Mouse (Mus musculus): ENCODE data around the gene Smg7. TPM values are rescaled to one million over a fixed set of nuclear protein-coding genes. Genes with fewer than 3 reads are reported as not detected.

Smg7 gene
- 42.9 and 45.2 TPM in 2 replicates for polyA plus RNA-seq (2014; fragmentation: Nextera tagmentation; extraction: Ambion mirVana)

DNA sequence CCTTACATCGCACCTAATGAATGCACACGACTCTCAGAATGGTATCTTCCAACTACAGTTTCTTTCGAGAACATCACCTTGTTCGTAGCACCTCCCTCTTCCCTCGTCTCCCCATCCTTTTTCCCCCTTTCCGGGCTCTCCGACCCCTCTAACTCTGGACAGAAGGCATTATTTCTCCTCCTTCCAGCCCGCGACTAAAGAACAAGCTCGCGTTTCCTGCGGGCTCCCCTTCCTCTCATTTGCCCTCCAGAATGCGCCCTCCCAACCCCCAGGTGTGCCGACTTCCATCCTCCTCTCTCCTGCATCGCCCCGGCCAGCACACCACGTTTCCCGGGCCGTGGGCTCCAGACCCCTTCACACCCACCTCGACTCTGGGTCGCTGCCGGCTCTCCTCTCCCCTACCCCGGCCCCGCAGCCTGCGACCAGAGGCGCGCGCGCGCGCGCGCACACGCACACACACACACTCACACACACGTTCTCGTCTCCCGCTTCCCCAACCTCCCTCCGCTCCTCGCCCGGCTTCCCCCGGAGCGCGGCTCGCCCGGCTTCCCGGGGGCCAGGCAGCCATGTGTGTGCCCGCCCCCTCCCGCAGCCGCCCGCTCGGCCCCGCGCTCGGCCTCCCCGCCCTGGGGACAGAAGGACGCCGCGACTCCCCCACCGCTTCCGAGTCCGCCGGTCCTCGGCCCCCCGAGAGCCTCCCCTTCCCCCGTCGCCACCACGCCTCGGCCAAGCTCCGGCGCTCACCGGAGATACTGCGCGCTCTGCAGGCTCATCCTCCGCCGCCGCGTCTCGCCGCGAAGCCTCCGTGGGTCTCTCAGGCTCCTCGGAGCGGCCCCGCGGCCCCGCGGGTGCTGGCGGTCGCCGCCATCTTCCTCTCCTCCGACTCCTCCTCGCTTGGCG lies at the start of gene Smg7:
Smg7 (minus strand) TSS at position 882 of the 900 bp plus-strand sequence.
- DNase-seq (ENCODE audit: low spot score, missing footprints) (peak; percentile 99), ATAC-seq (ENCODE audit: low FRiP score) (peak; percentile 61)
- Histone ChIP-seq H3K27ac (ENCODE audit: low read depth, low read length) (peak within 1 kb of the TSS; percentile 95), H3K4me3 (ENCODE audit: low read depth, low read length) (peak within 1 kb of the TSS; percentile 95), H3K27me3 (ENCODE audit: control insufficient read depth, insufficient read depth, low read length) (no peaks in the 10 kb centered on the region), H3K36me3 (ENCODE audit: control insufficient read depth, insufficient read depth, low read length) (no peaks in the 10 kb centered on the region), H3K4me1 (ENCODE audit: control insufficient read depth, insufficient read depth, low read length) (peaks cover 10% of the 10 kb centered on the region), H3K9me3 (ENCODE audit: control insufficient read depth, low read length) (no peaks in the 10 kb centered on the region), H3K9ac (ENCODE audit: low read length) (peak within 1 kb of the TSS; percentile 97), H3K4me2 (peak within 1 kb of the TSS; percentile 99)
- WGBS, result under 1% methylated on average over 62 of the region's 93 CpGs

DNA sequence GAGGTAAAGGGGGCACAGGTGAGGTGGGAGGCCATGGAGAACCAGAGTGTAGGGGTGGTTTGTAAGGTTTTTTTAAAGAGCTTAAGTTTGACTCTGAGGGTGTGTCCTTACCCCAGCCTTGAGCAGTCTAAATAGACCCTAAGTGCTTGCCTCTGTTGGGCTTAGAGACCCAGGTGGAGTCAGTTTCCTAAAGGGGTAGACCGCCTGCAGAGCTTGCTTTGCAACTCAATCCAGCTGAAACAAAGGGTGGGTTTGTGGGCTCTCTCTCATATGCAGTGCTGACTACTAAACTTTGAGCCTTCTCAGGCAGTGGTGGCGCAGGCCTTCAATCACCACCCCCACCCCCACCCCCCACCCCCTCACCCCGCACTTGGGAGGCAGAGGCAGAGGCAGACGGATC lies 40.5 kb upstream of the Smg7 start:
- no peaks in the 10 kb centered on the region for H3K4me1 ChIP-seq (ENCODE audit: control insufficient read depth, insufficient read depth, low read length)
- H3K9ac ChIP-seq (ENCODE audit: low read length), result no peak overlapping the region
- ATAC-seq (ENCODE audit: low FRiP score), result no peak
- 55% methylated on average over 4 of the region's 4 CpGs for WGBS
- no peaks in the 10 kb centered on the region for H3K9me3 ChIP-seq (ENCODE audit: control insufficient read depth, low read length)
- no peak overlapping the region for H3K4me2 ChIP-seq
- no peak overlapping the region for H3K27ac ChIP-seq (ENCODE audit: low read depth, low read length)
- H3K27me3 ChIP-seq (ENCODE audit: control insufficient read depth, insufficient read depth, low read length), result no peaks in the 10 kb centered on the region
- no peak overlapping the region for H3K4me3 ChIP-seq (ENCODE audit: low read depth, low read length)
- no peaks in the 10 kb centered on the region for H3K36me3 ChIP-seq (ENCODE audit: control insufficient read depth, insufficient read depth, low read length)
- no peak for DNase-seq (ENCODE audit: low spot score, missing footprints)

DNA sequence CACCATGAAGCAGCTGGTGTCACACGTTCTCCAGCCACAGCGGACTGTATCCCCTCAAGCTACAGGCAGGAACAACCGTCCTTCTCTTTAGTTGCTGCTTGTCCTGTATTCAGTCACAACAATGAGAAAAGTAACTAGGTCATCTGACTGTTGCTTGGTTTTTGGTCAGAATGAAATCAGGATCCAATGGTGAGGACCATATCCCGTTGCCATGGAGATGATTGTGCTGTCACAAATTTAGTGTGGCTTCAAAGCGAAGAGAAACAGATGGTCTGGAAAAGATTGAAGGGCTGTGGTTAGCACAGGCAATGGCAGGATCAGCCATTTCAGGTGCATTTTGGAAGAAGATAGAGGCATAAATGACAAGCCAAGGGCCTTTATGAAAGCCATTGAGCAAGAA lies 33.9 kb upstream of the Smg7 start:
- Histone ChIP-seq H3K27me3 (ENCODE audit: control insufficient read depth, insufficient read depth, low read length) (no peaks in the 10 kb centered on the region), H3K36me3 (ENCODE audit: control insufficient read depth, insufficient read depth, low read length) (no peaks in the 10 kb centered on the region), H3K9ac (ENCODE audit: low read length) (no peak overlapping the region), H3K4me1 (ENCODE audit: control insufficient read depth, insufficient read depth, low read length) (no peaks in the 10 kb centered on the region), H3K4me2 (no peak overlapping the region), H3K27ac (ENCODE audit: low read depth, low read length) (no peak overlapping the region), H3K4me3 (ENCODE audit: low read depth, low read length) (no peak overlapping the region), H3K9me3 (ENCODE audit: control insufficient read depth, low read length) (no peaks in the 10 kb centered on the region)
- ATAC-seq (ENCODE audit: low FRiP score), result no peak
- DNase-seq (ENCODE audit: low spot score, missing footprints), result no peak
- WGBS, result 85% methylated on average over 5 of the region's 5 CpGs

DNA sequence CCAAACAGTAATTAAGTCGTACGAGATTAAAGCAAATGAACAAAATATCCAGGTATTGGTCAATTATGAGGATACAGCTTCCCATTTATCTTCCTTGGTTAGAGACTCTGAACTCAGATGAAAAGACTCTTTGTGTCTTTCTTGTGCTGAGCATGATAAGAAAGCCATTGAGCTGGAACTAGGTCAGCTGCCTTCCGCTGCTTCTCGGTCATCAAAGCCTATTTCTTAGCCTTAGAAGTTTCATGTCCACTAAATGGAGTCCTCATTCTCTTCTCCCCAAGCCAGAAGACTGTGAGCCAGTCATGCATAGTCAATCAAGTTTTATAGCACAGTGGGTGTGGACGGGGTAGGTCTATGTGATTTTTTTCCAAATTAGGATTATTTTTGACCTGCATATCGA lies 33.0 kb upstream of the Smg7 start:
- Histone ChIP-seq H3K27me3 (ENCODE audit: control insufficient read depth, insufficient read depth, low read length) (no peaks in the 10 kb centered on the region), H3K27ac (ENCODE audit: low read depth, low read length) (no peak overlapping the region), H3K9me3 (ENCODE audit: control insufficient read depth, low read length) (no peaks in the 10 kb centered on the region), H3K36me3 (ENCODE audit: control insufficient read depth, insufficient read depth, low read length) (no peaks in the 10 kb centered on the region), H3K9ac (ENCODE audit: low read length) (no peak overlapping the region), H3K4me3 (ENCODE audit: low read depth, low read length) (no peak overlapping the region), H3K4me2 (no peak overlapping the region), H3K4me1 (ENCODE audit: control insufficient read depth, insufficient read depth, low read length) (no peaks in the 10 kb centered on the region)
- DNase-seq (ENCODE audit: low spot score, missing footprints) (no peak), ATAC-seq (ENCODE audit: low FRiP score) (no peak)
- WGBS, result 56% methylated on average over 6 of the region's 6 CpGs

DNA sequence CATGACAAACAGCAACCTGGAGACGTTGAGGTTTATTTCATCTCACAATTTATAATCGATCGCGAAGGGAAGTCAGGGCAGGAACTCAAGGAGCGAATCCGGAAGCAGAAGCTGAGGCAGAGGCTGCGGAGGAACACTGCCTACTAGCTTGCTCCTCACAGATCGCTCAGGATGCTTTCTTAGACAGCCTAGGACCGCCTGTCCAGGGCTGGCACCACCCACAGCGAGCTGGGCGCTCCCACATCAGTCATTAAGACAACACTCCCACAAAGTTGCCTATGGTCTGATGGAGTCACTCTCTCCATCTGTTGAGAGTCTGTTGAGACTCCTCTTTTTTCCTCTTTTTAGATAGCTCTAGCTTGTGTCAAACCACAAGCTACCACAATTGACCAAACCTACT lies 31.5 kb upstream of the Smg7 start:
- no peaks in the 10 kb centered on the region for H3K27me3 ChIP-seq (ENCODE audit: control insufficient read depth, insufficient read depth, low read length)
- no peaks in the 10 kb centered on the region for H3K4me1 ChIP-seq (ENCODE audit: control insufficient read depth, insufficient read depth, low read length)
- H3K9ac ChIP-seq (ENCODE audit: low read length), result no peak overlapping the region
- no peak for ATAC-seq (ENCODE audit: low FRiP score)
- 71% methylated on average over 11 of the region's 11 CpGs for WGBS
- no peak overlapping the region for H3K27ac ChIP-seq (ENCODE audit: low read depth, low read length)
- H3K4me3 ChIP-seq (ENCODE audit: low read depth, low read length), result no peak overlapping the region
- DNase-seq (ENCODE audit: low spot score, missing footprints), result no peak
- no peaks in the 10 kb centered on the region for H3K36me3 ChIP-seq (ENCODE audit: control insufficient read depth, insufficient read depth, low read length)
- H3K4me2 ChIP-seq, result no peak overlapping the region
- no peaks in the 10 kb centered on the region for H3K9me3 ChIP-seq (ENCODE audit: control insufficient read depth, low read length)

DNA sequence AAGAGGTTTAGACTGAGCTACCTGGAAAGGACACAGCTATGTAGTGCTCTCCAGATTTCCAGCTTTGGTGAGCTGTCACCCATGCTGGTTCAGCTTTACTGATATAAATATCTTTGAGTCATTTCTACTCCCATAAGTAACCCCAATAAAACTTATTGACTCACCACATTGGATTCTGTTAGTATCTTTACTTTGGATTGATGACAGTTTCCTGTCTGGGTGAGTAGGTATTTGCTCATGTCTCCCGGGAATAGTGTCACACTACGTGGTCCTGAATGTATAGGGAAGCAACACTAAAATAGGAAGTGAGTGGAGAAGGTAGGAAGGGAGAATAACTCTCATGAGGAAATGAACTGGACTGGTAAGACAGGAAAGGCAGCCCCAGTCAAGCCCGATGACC lies 19.3 kb upstream of the Smg7 start:
- no peak for ATAC-seq (ENCODE audit: low FRiP score)
- Histone ChIP-seq H3K36me3 (ENCODE audit: control insufficient read depth, insufficient read depth, low read length) (no peaks in the 10 kb centered on the region), H3K27me3 (ENCODE audit: control insufficient read depth, insufficient read depth, low read length) (no peaks in the 10 kb centered on the region), H3K27ac (ENCODE audit: low read depth, low read length) (no peak overlapping the region), H3K4me2 (no peak overlapping the region), H3K4me1 (ENCODE audit: control insufficient read depth, insufficient read depth, low read length) (no peaks in the 10 kb centered on the region), H3K4me3 (ENCODE audit: low read depth, low read length) (no peak overlapping the region), H3K9me3 (ENCODE audit: control insufficient read depth, low read length) (no peaks in the 10 kb centered on the region), H3K9ac (ENCODE audit: low read length) (no peak overlapping the region)
- no peak for DNase-seq (ENCODE audit: low spot score, missing footprints)
- WGBS, result 87% methylated on average over 3 of the region's 3 CpGs

DNA sequence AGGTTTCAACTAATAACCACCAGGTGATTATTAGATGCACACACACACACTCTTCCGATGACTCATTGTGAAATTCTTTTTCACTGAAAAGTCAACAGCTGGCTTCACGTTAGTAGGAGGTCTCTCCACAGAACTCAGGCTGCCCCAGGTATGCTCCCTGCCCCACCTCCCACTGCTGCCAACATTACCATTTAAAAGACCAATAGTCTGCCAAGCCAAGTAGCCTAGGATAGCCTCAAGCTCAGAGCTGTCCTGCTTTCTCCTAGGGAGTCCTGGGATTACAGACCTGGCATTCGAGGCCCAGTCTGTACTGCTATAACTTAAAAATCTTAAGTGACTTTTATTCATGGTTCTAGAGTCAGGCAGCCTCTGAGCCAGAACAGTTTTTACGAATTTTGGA lies 15.2 kb upstream of the Smg7 start:
- no peak overlapping the region for H3K27ac ChIP-seq (ENCODE audit: low read depth, low read length)
- DNase-seq (ENCODE audit: low spot score, missing footprints) (no peak), ATAC-seq (ENCODE audit: low FRiP score) (no peak)
- H3K4me1 ChIP-seq (ENCODE audit: control insufficient read depth, insufficient read depth, low read length), result no peaks in the 10 kb centered on the region
- no peak overlapping the region for H3K9ac ChIP-seq (ENCODE audit: low read length)
- H3K4me2 ChIP-seq, result no peak overlapping the region
- H3K27me3 ChIP-seq (ENCODE audit: control insufficient read depth, insufficient read depth, low read length), result no peaks in the 10 kb centered on the region
- no peaks in the 10 kb centered on the region for H3K9me3 ChIP-seq (ENCODE audit: control insufficient read depth, low read length)
- H3K36me3 ChIP-seq (ENCODE audit: control insufficient read depth, insufficient read depth, low read length), result no peaks in the 10 kb centered on the region
- H3K4me3 ChIP-seq (ENCODE audit: low read depth, low read length), result no peak overlapping the region
- WGBS, result 74% methylated on average over 4 of the region's 4 CpGs

DNA sequence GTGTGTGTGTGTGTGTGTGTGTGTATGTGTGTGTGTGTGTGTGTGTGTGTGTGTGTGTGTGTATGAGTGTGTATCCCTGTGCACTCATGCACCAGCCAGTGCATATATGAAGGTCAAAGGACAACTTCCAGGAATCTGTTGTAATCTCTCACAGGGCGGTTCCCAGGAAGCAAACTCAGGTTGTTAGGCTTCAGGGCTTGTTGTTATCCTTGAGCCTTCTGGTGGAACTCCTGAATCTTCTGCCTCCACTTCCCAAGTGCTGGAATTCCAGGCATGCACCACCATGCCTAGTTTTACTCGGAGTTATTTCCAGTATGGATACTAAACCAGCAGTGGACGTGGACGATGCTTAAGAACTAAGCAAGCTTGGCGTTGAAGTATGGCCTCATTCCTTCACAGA lies 14.5 kb upstream of the Smg7 start:
- no peaks in the 10 kb centered on the region for H3K4me1 ChIP-seq (ENCODE audit: control insufficient read depth, insufficient read depth, low read length)
- no peak overlapping the region for H3K27ac ChIP-seq (ENCODE audit: low read depth, low read length)
- no peak overlapping the region for H3K9ac ChIP-seq (ENCODE audit: low read length)
- H3K4me3 ChIP-seq (ENCODE audit: low read depth, low read length), result no peak overlapping the region
- H3K4me2 ChIP-seq, result no peak overlapping the region
- no peaks in the 10 kb centered on the region for H3K27me3 ChIP-seq (ENCODE audit: control insufficient read depth, insufficient read depth, low read length)
- DNase-seq (ENCODE audit: low spot score, missing footprints) (no peak), ATAC-seq (ENCODE audit: low FRiP score) (no peak)
- no peaks in the 10 kb centered on the region for H3K9me3 ChIP-seq (ENCODE audit: control insufficient read depth, low read length)
- no peaks in the 10 kb centered on the region for H3K36me3 ChIP-seq (ENCODE audit: control insufficient read depth, insufficient read depth, low read length)
- 83% methylated on average over 5 of the region's 5 CpGs for WGBS

DNA sequence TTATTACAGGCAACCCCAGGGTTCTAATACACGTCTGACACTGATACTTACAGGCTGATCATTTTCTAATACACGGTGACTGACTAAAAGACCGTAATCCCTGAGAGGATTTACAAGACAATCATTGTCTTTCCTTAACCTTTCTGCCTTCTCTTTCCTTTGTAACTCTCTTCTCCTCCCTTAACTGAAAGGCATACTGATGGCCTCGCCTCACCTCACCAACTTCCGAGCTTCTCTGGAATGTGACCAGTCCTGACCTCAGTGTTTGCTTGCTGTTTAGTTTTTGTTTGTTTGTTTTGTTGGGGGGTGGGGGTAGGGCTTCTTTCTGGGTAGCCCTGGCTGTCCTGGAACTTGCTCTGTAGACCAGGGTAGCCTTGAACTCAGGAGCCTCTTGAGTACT lies 13.3 kb upstream of the Smg7 start:
- Histone ChIP-seq H3K9me3 (ENCODE audit: control insufficient read depth, low read length) (no peaks in the 10 kb centered on the region), H3K27ac (ENCODE audit: low read depth, low read length) (no peak overlapping the region), H3K27me3 (ENCODE audit: control insufficient read depth, insufficient read depth, low read length) (no peaks in the 10 kb centered on the region), H3K9ac (ENCODE audit: low read length) (no peak overlapping the region), H3K4me1 (ENCODE audit: control insufficient read depth, insufficient read depth, low read length) (no peaks in the 10 kb centered on the region), H3K36me3 (ENCODE audit: control insufficient read depth, insufficient read depth, low read length) (no peaks in the 10 kb centered on the region), H3K4me3 (ENCODE audit: low read depth, low read length) (no peak overlapping the region), H3K4me2 (no peak overlapping the region)
- DNase-seq (ENCODE audit: low spot score, missing footprints), result no peak
- WGBS, result 18% methylated on average over 5 of the region's 5 CpGs
- no peak for ATAC-seq (ENCODE audit: low FRiP score)

All from midbrain, embryonic 11.5 days (tissue).